Mouse (Mus musculus) myocyte (in vitro differentiated cells): ENCODE data around the gene 4930435E12Rik.

ENCODE experiments used
- MAX ChIP-seq: IDR thresholded peaks from one replicate; pipeline ENCODE4 v1.6.1; 2011; ENCODE audit warnings: low read depth, mild to moderate bottlenecking, control low read depth
- REST ChIP-seq: IDR thresholded peaks from one replicate; pipeline ENCODE4 v1.6.1; 2011; ENCODE audit warnings: mild to moderate bottlenecking, control low read depth, moderate library complexity; ENCODE audit not compliant: insufficient read depth, insufficient read length
- USF1 ChIP-seq: IDR thresholded peaks from one replicate; pipeline ENCODE4 v1.6.1; 2011; ENCODE audit warnings: low read depth, mild to moderate bottlenecking, control low read depth, moderate library complexity

- TF ChIP-seq MAX (no peak), REST (no peak), USF1 (no peak)
Observed at GRCm38 (mm10) chr16:38789016-38789415, 39.5 kb downstream of the 4930435E12Rik start.
